Mouse (Mus musculus) hindbrain, embryonic 10.5 days (tissue): ENCODE data around the gene Mgat1. TPM values are rescaled to one million over a fixed set of nuclear protein-coding genes. Genes with fewer than 3 reads are reported as not detected.

Source experiments
- DNase-seq: peaks from one replicate; pipeline ENCODE4 v3.0.0-alpha.2; 2017; ENCODE audit warnings: low spot score
- H3K27ac ChIP-seq: fragments of 300-500 bp; sonication (generic); 2 replicates; pipeline ENCODE4 v1.5.1; 2016; ENCODE audit warnings: mild to moderate bottlenecking, moderate library complexity
- H3K27me3 ChIP-seq: fragments of 300-500 bp; sonication (generic); 2 replicates; pipeline ENCODE4 v1.6.1; 2016; ENCODE audit warnings: mild to moderate bottlenecking; ENCODE audit not compliant: poor library complexity, insufficient read depth, severe bottlenecking
- H3K36me3 ChIP-seq: fragments of 300-500 bp; sonication (generic); 2 replicates; pipeline ENCODE4 v1.6.1; 2016; ENCODE audit warnings: mild to moderate bottlenecking, moderate library complexity
- H3K4me1 ChIP-seq: fragments of 300-500 bp; sonication (generic); replicated peaks from 2 replicates; pipeline ENCODE4 v1.6.1; 2016; ENCODE audit warnings: mild to moderate bottlenecking
- H3K4me3 ChIP-seq: fragments of 300-500 bp; sonication (generic); 2 replicates; pipeline ENCODE4 v1.5.1; 2016; ENCODE audit warnings: mild to moderate bottlenecking, moderate library complexity
- H3K9me3 ChIP-seq: fragments of 300-500 bp; sonication (generic); 2 replicates; pipeline ENCODE4 v1.6.1; 2016; ENCODE audit warnings: mild to moderate bottlenecking, moderate library complexity
- WGBS: fragments of 180-500 bp; shearing (Covaris S2); methylation state at CpG from one replicate; pipeline ENCODE4 v1.1.7; 2016; 5-methylcytosine and 5-hydroxymethylcytosine counted together
- polyA plus RNA-seq: library from polyadenylated mRNA; unstranded; fragments of >200 nt; fragmentation: Nextera tagmentation; extraction: Ambion mirVana; gene quantifications from 2 replicates; pipeline ENCODE4 v1.2.1, GENCODE M21; 2016

Mgat1 gene
- polyA plus RNA-seq, 1 experiment from 2014 or later: 39.9 TPM

DNA sequence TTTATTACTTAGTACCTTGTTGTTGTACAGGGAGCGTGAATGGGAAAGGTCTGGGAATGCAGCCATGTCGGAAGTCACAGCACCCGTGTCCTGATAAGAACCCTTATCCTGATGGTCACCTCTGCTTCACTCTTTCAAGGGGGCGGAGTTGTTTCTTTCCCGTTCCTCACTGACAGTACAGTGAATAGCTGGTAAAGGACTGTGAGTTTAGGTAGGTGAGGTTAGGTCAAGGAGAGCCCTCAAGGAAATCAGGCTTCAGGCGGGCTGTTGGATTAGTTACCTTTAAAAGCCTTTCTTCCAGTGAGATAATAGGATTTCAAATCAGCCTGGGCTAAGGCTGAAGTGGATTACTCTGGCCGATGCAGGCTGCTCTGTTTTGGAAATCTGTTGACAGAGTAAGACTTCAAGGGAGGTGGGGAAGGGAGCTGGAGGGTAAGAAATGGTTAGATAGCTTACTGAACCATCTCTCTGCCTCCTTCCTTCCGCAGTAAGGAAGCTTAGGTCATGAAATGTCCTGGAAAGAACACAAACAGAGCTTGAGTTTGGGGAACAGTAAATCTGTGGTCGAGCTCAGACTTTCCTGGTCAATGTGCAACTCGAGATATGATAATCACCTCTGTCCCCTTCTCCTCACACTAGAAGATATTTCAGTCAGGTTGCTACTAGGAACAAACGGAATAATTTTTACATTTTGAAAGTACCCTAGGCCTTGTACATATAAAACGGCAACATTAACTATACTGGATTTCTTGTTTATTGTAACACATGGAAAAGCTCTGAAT is 1.8 kb downstream of the Mgat1 start:
- peak overlapping the region; percentile 67 for H3K4me3 ChIP-seq

DNA sequence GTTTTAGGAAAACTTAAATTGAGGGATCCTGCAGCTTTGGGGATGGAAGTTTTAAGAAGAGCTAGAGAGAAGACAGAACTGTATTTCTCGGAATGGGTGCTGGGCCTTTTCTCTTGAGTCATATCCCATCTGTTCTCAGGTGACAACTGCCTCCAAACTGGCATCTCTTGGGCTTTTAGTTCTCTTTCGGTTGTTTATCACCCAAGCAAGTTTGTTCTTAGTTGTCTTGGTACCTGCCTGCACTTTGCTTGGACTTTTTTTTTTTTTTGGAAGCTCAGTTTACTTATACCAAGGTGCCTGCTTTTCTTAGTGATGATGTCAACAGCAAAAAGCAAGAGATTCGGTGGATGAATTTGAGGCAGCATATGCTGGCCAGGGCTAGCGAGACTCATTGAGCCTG is 2.5 kb downstream of the Mgat1 start:
- Histone ChIP-seq H3K27me3 (no peaks in the 10 kb centered on the region), H3K36me3 (no peaks in the 10 kb centered on the region), H3K9me3 (no peaks in the 10 kb centered on the region), H3K27ac (no peak overlapping the region), H3K4me1 (peaks cover 66% of the 10 kb centered on the region), H3K4me3 (no peak overlapping the region)
- WGBS: 89% methylated on average over 4 of the region's 4 CpGs
- no peak for DNase-seq

More for the DNA sequence above, 1.8 kb downstream of the Mgat1 start:
- 41% methylated on average over 12 of the region's 12 CpGs for WGBS
- H3K9me3 ChIP-seq: no peaks in the 10 kb centered on the region
- H3K27me3 ChIP-seq: no peaks in the 10 kb centered on the region
- no peaks in the 10 kb centered on the region for H3K36me3 ChIP-seq
- DNase-seq: no peak
- H3K27ac ChIP-seq: no peak overlapping the region
- H3K4me1 ChIP-seq: peaks cover 59% of the 10 kb centered on the region

DNA sequence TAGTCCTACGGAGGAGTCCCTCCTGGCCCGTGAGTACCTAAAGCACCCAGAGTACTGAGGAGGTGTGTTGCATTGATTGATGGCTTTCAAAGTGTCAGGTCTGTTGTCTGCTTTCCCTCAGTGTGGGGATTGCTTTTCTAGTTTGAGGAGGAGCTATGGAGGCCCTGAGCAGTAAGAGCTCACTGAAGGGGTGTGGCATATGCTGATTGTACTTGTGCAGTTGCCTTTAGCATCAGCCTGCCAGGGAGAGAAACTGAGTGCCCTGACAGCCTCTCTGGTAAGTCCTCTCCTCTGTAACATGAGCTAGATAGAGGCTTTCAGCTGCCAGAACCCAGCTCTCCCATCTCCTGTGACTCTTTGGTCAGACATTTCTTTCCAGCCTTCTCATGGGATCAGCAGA is 3.3 kb downstream of the Mgat1 start:
- Histone ChIP-seq H3K9me3 (no peaks in the 10 kb centered on the region), H3K4me3 (no peak overlapping the region), H3K36me3 (peaks cover 5% of the 10 kb centered on the region; the same call in 1 of the 2 replicates), H3K27me3 (no peaks in the 10 kb centered on the region), H3K4me1 (peaks cover 73% of the 10 kb centered on the region), H3K27ac (no peak overlapping the region)
- 67% methylated on average over 2 of the region's 2 CpGs for WGBS
- DNase-seq: no peak

DNA sequence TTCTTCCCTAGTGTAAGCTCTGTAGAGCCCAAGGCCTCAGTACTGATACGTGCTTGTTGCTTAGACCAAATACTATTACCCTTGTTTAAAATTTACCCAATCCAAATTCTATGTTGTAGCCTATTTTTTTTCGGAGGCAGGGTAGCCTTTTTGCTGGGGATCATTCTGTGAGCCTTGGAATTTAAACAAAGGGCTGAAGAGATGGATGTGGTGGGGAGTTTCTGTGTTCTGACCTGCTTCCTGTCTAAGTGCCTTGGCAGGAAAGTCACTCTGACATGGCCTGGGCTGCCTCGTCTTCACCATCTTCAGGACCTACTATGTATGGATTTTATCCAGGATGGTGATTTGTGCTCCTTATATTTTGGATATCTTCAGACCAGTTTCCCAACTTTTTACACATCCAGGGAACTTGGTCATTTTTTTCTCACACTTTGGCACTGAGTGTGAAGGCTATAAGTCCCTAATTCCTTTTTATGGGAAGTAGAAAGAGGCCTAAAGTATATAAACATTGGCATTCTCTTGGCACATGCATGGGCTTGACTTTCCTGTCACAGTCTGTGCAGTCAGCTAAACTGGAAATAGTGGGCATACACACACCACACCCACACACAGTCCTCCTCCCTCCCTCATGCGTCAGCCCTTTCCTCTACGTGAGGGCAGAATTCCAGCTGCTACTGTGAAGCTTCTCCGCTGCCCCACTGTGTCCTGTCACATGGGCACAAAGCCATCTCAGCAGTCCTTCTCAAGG is 4.4 kb downstream of the Mgat1 start:
- no peak overlapping the region for H3K27ac ChIP-seq
- H3K4me3 ChIP-seq: no peak overlapping the region
- no peaks in the 10 kb centered on the region for H3K9me3 ChIP-seq
- H3K27me3 ChIP-seq: no peaks in the 10 kb centered on the region
- peaks cover 67% of the 10 kb centered on the region for H3K4me1 ChIP-seq
- no peak for DNase-seq
- WGBS: 61% methylated on average over 6 of the region's 6 CpGs
- peaks cover 13% of the 10 kb centered on the region for H3K36me3 ChIP-seq

DNA sequence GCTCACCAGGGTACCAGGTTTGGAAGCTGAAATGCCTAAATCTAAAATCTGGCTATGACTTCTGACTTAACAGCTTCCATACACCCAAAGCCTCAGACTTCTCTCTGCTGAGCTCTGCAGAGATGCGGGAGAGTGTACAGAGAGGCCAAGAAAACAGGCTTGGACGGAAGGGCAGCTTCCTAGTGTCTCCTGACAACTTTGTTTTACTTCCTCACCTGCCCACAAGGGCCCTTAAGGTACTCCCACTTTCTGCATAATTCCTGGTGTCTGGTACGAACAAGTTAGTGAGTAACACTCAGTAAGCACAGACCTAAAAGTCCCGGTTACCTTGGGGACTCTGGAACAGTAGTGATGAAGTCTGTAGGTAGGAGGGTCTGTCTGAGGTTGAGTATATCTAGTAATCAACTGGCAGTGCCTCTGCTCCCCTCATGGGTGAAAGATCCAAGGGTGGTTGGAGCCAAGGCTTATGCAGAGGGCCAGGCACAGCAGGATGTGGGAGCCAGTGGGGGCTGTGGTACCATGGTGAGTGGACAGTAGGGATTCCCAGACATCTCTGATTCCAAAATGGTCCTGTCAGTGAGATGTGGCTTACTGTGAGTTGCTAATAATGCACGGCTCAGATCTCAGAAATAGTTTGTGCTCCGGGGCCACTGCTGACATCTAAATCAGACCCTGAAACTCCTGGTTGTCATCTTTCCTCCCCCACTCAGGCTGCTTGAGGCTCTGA is 5.1 kb downstream of the Mgat1 start:
- no peak for DNase-seq
- Histone ChIP-seq H3K4me1 (peaks cover 66% of the 10 kb centered on the region), H3K36me3 (peaks cover 20% of the 10 kb centered on the region), H3K27ac (no peak overlapping the region), H3K9me3 (no peaks in the 10 kb centered on the region), H3K27me3 (no peaks in the 10 kb centered on the region), H3K4me3 (no peak overlapping the region)
- WGBS: 59% methylated on average over 6 of the region's 6 CpGs

DNA sequence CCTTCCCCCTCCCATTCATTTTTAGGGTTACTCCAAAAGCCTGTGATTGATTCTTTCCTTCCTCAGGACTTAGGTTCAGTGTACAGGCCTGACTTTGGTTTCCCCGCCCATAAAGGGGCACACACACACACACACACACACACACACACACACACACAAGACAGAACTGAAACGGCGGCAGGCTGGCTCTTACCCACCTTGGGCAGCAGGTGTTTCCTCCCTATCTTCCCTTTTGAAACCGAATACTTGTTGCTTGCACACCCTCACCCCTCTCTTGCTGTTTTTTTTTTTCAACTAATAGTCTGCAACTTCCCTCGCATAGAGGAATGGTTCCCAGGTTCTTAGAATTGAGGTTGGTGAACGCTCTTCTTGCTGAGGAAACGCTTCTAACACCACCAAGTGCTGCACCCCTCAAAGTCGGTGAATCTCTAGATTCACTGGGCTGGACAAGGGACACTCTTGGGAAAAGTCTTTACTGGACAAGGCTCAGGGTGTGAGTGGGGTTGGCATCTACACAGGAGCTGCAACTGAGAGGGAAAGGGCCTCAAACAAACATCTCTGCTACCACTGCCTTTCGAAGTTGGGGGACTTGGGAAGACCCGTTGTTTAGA is 5.9 kb downstream of the Mgat1 start:
- no peaks in the 10 kb centered on the region for H3K27me3 ChIP-seq
- peak overlapping the region; percentile 83 for H3K4me3 ChIP-seq
- no peak for DNase-seq
- H3K4me1 ChIP-seq: peaks cover 58% of the 10 kb centered on the region
- peaks cover 28% of the 10 kb centered on the region for H3K36me3 ChIP-seq
- 38% methylated on average over 10 of the region's 10 CpGs for WGBS
- H3K9me3 ChIP-seq: no peaks in the 10 kb centered on the region
- H3K27ac ChIP-seq: peak overlapping the region; percentile 96

DNA sequence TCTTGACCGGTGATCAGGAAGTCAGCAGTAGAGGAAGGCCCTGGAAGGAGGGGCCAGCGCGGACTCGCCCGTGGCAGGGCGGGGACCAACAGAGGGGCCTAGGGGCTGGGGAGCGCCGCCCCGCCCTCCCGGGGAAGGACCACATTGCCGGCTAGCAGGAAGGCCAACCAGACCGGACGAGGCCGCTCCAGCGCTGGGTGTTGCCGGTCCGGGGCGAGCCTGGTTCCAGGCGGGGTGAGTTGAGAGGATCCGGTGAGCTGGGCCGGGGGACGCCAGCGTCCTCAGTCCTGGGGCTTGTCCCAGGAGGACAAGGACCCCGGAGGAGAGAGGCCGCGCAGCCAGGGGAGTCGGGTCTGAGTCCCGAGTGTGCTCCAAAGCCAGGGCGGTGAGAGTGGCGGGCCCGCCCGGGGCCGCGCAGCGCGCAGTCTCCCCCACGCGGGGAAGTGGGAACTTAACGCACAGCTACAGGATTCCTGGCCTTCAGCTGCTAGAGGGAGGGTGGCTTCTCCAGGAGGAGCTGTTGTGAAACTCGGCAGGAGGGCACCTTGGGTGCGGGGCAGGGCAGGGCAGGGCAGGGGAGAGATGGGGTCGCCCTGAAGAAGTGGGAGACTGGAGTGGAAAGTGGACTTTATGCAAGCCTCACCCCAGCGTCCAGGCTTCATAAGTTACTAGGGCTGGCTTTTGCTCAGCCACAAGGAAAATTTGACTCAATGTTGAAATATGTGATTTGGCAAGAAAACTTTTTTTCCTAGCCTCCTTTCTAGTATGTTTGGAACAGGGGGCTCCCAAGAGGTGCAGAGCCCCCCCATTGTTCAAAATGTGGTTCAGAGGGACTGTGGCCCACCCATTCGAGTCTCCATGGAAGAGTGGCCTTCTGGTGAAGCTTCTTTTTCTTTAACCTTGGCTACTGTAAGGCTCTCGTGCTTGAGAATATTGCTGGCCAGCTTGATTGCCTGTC is 6.7 kb downstream of the Mgat1 start:
- Histone ChIP-seq H3K9me3 (no peaks in the 10 kb centered on the region), H3K4me1 (peaks cover 50% of the 10 kb centered on the region), H3K4me3 (peak overlapping the region; percentile 83), H3K27ac (peak overlapping the region; percentile 96), H3K36me3 (peaks cover 32% of the 10 kb centered on the region), H3K27me3 (no peaks in the 10 kb centered on the region)
- WGBS: 3% methylated on average over 45 of the region's 45 CpGs
- DNase-seq: peak; percentile 86

DNA sequence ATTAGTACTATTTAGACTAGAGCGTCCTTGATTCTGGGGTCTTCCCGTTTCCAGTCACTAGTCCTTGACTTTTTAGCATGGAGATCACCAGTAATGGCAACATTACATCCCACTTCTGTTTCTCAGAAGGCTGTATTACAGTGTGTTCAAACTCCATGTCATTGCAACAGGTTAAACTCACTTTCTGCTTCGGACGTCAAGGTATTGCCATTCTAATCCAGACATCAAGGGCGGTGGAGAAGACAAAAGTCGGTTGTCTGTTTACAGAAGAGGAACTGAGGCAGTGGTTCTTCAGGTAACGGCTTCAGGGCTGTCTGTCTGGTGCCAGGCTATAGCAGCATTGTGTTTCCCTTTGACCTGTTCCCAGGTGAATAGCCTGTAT is 7.4 kb downstream of the Mgat1 start:
- Histone ChIP-seq H3K27me3 (no peaks in the 10 kb centered on the region), H3K9me3 (no peaks in the 10 kb centered on the region), H3K36me3 (peaks cover 35% of the 10 kb centered on the region), H3K4me1 (peaks cover 47% of the 10 kb centered on the region), H3K27ac (no peak overlapping the region), H3K4me3 (peak overlapping the region; percentile 83)
- WGBS: 82% methylated on average over 7 of the region's 7 CpGs
- DNase-seq: no peak

DNA sequence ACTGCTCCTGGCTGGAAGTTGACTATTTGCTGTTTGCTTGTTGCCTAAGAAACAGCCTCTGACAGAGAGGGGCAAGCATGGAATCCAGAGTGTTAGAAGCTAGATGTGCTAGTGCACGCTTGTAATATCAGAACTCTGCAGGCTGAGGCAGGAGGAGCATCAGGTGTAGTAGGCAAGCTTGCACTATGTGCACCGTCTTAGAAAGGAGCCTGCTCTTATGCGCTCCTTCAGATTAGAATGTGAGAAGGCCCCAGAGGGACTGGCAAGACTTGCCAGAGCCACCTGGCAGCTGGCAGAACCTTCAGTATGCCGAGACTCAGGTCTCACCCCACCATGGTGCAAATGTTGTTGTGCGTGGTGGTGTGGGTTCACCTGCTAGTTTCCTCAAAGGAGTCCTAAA is 8.1 kb downstream of the Mgat1 start:
- 92% methylated on average over 5 of the region's 5 CpGs for WGBS
- H3K9me3 ChIP-seq: no peaks in the 10 kb centered on the region
- no peak overlapping the region for H3K27ac ChIP-seq
- DNase-seq: no peak
- peaks cover 42% of the 10 kb centered on the region for H3K4me1 ChIP-seq
- H3K4me3 ChIP-seq: no peak overlapping the region
- H3K27me3 ChIP-seq: no peaks in the 10 kb centered on the region
- peaks cover 41% of the 10 kb centered on the region for H3K36me3 ChIP-seq

DNA sequence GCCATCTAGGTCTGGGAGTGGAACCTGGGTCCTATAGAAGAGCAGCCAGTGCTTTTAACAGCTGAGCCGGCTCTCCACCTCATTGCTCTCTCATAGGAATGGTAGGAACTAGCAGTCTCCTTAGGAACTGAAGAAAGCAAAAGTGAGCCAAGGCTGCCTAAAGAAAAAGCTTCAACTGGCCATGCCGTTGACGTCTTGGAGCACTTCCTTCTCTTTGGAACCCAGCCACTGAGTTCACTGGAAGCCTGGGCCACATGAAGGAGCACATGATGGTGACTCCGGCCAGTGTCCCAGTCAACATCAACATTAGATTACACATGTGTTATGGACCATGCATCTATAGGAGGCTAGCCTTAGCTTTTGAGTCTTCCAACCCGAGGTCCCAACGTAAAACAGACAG is 9.0 kb downstream of the Mgat1 start:
- H3K36me3 ChIP-seq: peaks cover 46% of the 10 kb centered on the region
- 95% methylated on average over 6 of the region's 6 CpGs for WGBS

DNA sequence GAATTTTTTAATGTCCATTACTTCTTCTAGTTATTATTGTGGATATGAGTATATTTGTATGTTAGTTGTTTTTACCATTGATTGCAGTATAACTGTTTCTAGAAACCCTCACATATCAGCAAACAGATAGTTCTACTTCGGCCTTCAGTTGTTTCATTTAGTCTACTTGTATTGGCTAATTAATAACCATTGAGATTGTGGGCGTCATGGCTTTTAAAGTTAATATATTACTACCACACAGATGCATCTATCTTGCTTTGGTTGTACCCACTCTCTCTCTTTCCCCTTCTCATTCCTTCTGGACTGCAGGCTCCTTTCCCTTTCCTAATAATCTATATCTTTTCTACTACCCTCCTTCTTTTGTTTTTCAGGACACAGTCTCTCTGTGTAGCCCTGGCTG is 15.3 kb downstream of the Mgat1 start:
- Histone ChIP-seq H3K27me3 (no peaks in the 10 kb centered on the region), H3K27ac (no peak overlapping the region), H3K4me3 (no peak overlapping the region), H3K4me1 (no peaks in the 10 kb centered on the region), H3K9me3 (no peaks in the 10 kb centered on the region), H3K36me3 (peaks cover 64% of the 10 kb centered on the region)
- 92% methylated on average over 2 of the region's 2 CpGs for WGBS
- DNase-seq: no peak

More for the DNA sequence above, 9.0 kb downstream of the Mgat1 start:
- H3K9me3 ChIP-seq: no peaks in the 10 kb centered on the region
- no peak for DNase-seq
- H3K27me3 ChIP-seq: no peaks in the 10 kb centered on the region
- peaks cover 36% of the 10 kb centered on the region for H3K4me1 ChIP-seq
- no peak overlapping the region for H3K27ac ChIP-seq
- H3K4me3 ChIP-seq: no peak overlapping the region

DNA sequence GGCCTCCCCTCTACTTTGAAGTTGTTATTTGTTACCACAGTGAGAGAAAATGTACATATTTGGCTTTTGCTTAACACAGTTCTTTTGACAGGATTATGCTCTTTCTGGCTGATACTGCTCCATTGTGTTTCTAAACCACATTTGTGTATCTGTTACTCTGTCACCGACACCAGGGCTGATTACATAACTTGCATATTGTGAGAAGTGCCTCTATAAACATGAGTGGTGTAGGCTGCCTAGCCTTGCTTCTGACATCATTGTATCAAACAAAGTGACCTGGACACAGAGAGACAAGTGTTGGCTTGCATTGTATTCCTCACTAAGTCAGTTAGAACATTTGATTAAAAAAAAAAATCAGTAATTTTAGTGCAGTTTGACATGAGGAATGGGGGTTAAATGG is 15.8 kb downstream of the Mgat1 start:
- WGBS: 89% methylated on average over 1 of the region's 1 CpGs
- H3K4me1 ChIP-seq: no peaks in the 10 kb centered on the region
- no peak for DNase-seq
- H3K27me3 ChIP-seq: no peaks in the 10 kb centered on the region
- H3K4me3 ChIP-seq: no peak overlapping the region
- H3K36me3 ChIP-seq: peaks cover 63% of the 10 kb centered on the region
- no peak overlapping the region for H3K27ac ChIP-seq
- H3K9me3 ChIP-seq: no peaks in the 10 kb centered on the region
